Mouse (Mus musculus): ENCODE measurements around the gene Exoc6b. TPM values are rescaled to one million over a fixed set of nuclear protein-coding genes. Genes with fewer than 3 reads are reported as not detected.
A peak's percentile ranks its signal among the peaks of the same experiment; 100 is the strongest.
"Not testable (repeated sequence)": the region's sequence is repeated elsewhere in the genome, so short reads cannot be mapped to it uniquely, and the experiment has no call there.

Exoc6b gene
- polyA plus RNA-seq (2015; fragmentation: Nextera tagmentation; extraction: Ambion mirVana): 62.0 and 66.1 TPM in 2 replicates

DNA sequence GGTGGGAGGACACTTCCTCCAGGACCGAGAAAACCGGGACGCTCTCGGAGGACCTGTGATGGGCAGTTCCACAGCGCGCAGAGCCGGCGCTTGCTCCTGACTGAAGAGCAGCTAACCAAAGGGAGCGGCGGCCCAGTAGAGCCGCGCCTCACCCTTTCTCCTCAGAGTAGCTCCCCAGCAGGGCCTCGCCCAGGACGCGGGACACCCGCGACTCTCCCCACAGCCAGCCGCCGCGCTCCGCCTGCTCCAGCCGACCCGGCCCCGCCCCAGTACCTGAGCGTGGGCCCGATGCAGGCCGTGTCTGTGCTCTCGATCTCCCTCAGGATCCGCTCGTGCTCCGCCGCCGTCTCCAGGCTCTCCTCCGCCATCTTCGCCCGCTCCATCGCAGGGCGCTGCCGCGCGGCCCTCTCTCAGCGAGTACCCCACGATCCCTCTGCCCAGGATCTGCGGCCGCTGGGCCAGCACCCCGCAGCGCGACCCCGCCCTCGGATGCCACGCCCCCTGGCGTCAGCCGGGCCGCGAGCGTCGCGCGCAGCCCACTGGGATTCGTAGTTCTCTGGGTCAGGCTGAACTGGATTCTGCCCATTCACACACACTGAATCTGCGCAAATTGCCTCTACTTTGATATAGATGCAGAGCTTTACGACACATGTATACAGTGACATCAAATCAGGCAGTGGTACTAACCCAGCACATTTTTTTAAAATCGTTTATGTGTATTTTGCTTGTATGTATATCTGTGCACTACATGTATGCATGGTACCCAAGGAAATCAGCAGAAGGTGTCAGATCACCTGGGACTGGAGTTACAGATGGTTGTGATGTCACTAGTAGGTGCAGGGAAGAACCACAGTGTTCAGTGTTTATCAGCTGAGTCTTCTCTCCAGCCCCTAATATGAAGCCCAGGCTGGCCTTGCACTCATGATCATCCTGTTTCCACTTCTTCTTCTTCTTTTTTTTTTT, at the start of gene Exoc6b:
Exoc6b (minus strand) TSS at position 491 of the 963 bp plus-strand sequence.
- peak; percentile 95 for ATAC-seq
- Histone ChIP-seq H3K4me3 (replicated peaks; ENCODE audit: low read length) (peak within 1 kb of the TSS; percentile 96), H3K27ac (ENCODE audit: low read length) (peak within 1 kb of the TSS; percentile 84), H3K9me3 (ENCODE audit: control insufficient read depth, low read length) (no peaks in the 10 kb centered on the region), H3K36me3 (ENCODE audit: control insufficient read depth, insufficient read depth) (no peaks in the 10 kb centered on the region), H3K4me1 (replicated peaks; ENCODE audit: control insufficient read depth, insufficient read depth, low read length) (peaks cover 18% of the 10 kb centered on the region), H3K9ac (replicated peaks; ENCODE audit: low read depth, low read length) (peak within 1 kb of the TSS; percentile 95), H3K4me2 (ENCODE audit: low read length) (peak within 1 kb of the TSS; percentile 73), H3K27me3 (replicated peaks; ENCODE audit: control insufficient read depth, insufficient read depth, low read length) (no peaks in the 10 kb centered on the region)
- WGBS: under 1% methylated on average over 59 of the region's 63 CpGs

DNA sequence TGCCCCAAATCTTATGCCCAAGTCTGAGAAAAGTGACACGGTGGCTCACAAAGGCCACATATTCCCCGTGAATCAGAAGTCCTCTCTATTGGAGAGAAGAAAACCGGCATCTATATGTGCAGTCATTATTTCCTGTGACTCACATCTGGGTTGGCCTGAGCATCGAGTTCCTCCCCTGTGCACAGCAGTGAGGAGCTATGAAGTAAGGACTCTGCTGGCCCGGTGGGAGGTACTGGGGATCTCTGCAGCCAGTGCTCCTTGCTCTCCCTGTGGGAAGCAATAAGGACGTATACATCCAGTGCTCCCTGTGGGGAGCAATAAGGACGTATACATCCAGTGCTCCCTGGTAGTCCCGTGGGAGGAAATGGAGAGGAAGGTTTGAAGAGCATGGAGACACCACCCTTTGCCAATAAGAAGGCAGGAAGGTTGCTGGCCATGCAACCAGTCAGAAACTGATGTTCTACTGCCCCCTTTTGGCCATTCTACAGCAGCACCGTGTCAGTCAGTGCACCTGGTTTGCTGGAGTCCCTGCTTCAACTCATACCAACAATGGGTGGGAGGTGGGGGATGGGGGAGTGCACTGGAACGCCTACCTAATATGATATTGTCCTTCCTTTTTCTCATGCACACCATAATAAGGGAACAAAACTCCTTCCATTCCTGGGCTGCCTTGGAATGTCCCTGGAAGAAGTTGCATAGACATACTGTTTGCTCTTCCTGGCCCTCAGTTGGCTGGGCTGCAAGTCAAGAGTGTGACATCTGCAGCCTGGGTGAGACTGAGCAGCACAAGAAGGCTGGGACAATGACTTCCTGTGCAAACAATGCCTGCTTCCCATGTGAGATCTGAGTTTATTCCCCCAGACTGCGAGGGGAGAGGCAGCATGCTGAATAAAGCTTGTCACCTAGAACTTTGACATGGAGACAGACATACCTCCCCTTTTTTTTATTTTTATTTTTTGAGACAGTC, 48.5 kb upstream of the Exoc6b start:
- not testable (repeated sequence) for ATAC-seq; H3K9ac ChIP-seq (replicated peaks; ENCODE audit: low read depth, low read length); H3K27me3 ChIP-seq (replicated peaks; ENCODE audit: control insufficient read depth, insufficient read depth, low read length); H3K4me3 ChIP-seq (replicated peaks; ENCODE audit: low read length); H3K27ac ChIP-seq (ENCODE audit: low read length); H3K4me2 ChIP-seq (ENCODE audit: low read length); H3K9me3 ChIP-seq (ENCODE audit: control insufficient read depth, low read length); H3K36me3 ChIP-seq (ENCODE audit: control insufficient read depth, insufficient read depth); H3K4me1 ChIP-seq (replicated peaks; ENCODE audit: control insufficient read depth, insufficient read depth, low read length)
- WGBS: 44% methylated on average over 8 of the region's 11 CpGs

DNA sequence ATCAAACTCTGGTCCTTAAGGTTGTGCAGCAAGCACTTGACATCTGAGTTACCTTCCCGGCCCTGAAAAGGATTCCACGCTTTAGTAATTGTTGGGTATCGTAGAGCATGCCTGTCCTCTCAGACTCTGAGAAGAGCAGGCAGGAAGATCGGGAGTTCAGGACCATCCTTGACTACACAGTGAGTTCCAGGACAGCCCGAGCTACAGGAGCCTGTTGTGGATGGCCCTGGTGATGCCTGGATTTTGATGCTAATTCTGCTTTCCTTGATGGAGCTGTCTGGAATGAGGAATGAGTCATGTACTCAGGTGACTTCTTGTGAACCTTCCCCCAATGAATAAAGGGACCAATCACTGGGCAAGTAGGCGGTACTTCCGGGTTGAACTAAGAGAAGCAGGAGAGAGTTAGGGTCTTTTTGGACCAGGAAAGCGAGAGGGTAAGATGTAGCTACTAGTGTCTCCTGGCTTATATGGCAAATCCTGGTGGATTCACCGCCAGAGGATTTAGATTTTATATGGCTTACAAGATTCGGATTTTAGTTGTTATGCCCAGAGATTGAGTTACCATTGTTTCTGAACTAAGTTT, 35.8 kb upstream of the Exoc6b start:
- no peaks in the 10 kb centered on the region for H3K27me3 ChIP-seq (replicated peaks; ENCODE audit: control insufficient read depth, insufficient read depth, low read length)
- no peaks in the 10 kb centered on the region for H3K4me1 ChIP-seq (replicated peaks; ENCODE audit: control insufficient read depth, insufficient read depth, low read length)
- no peaks in the 10 kb centered on the region for H3K36me3 ChIP-seq (ENCODE audit: control insufficient read depth, insufficient read depth)
- no peak overlapping the region for H3K27ac ChIP-seq (ENCODE audit: low read length)
- no peaks in the 10 kb centered on the region for H3K9me3 ChIP-seq (ENCODE audit: control insufficient read depth, low read length)
- ATAC-seq: no peak
- no peak overlapping the region for H3K4me3 ChIP-seq (replicated peaks; ENCODE audit: low read length)
- H3K4me2 ChIP-seq (ENCODE audit: low read length): no peak overlapping the region
- no peak overlapping the region for H3K9ac ChIP-seq (replicated peaks; ENCODE audit: low read depth, low read length)
- WGBS: 87% methylated on average over 10 of the region's 10 CpGs

DNA sequence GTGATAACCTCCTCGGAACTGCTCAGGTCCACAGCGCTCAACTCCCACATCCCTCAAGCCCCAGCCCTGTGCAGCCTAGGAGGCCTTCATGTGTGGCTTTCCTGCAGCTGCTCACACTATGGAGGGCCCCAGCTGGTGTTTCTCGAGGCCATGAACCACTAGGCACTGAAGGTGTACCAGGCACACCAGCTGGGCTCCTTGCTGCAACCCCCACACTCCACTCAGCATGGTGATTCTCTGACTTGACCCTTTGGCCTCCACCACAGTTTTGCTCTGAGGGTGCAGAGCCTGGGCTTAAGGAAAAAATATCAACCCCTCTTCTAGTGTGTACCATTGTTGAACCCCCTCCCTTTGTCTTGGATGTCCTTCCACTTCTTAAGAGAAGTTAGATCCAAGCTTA, 34.0 kb upstream of the Exoc6b start:
- no peak for ATAC-seq
- H3K4me3 ChIP-seq (replicated peaks; ENCODE audit: low read length): no peak overlapping the region
- no peaks in the 10 kb centered on the region for H3K4me1 ChIP-seq (replicated peaks; ENCODE audit: control insufficient read depth, insufficient read depth, low read length)
- no peaks in the 10 kb centered on the region for H3K36me3 ChIP-seq (ENCODE audit: control insufficient read depth, insufficient read depth)
- H3K27me3 ChIP-seq (replicated peaks; ENCODE audit: control insufficient read depth, insufficient read depth, low read length): no peaks in the 10 kb centered on the region
- H3K9ac ChIP-seq (replicated peaks; ENCODE audit: low read depth, low read length): no peak overlapping the region
- 86% methylated on average over 3 of the region's 3 CpGs for WGBS
- H3K27ac ChIP-seq (ENCODE audit: low read length): no peak overlapping the region
- no peak overlapping the region for H3K4me2 ChIP-seq (ENCODE audit: low read length)
- no peaks in the 10 kb centered on the region for H3K9me3 ChIP-seq (ENCODE audit: control insufficient read depth, low read length)

DNA sequence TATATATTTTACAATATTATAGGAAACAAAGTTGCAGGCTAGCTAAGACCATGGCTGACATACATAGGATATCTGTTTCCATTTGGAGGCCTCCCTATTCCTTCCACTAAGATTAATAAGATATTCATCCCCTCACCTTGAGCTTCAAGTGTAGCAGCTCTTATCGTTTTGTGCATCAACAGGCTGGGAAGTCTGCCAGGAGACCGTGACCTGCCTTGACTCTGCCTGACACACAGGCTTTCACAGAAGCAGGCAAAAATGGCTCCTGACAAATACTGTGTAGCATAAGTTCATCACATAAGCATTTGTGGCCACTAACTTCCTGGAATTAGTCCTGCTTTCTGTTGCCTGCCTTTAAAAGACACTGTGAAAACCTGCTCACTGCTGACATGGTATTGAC, 27.1 kb upstream of the Exoc6b start:
- no peak overlapping the region for H3K4me2 ChIP-seq (ENCODE audit: low read length)

DNA sequence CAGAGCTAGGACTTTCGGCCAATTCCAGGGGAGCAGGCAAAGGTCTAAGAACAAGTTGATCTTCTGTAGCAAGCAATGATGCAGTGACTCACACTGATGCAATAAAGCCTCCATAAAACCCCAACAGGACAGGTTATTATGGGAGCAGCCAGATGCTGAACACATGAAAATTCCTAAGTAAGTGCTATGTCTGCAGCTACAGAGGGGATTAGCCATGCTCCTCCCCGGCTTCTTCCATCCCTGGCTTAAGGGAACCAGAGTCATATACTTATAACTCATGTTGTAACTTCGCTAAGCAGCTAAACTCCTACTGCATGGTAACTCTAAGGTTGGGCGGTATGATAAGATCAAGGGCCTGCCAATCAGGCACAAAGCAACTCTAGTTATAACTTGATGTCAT, 18.1 kb upstream of the Exoc6b start:
- H3K4me3 ChIP-seq (replicated peaks; ENCODE audit: low read length): no peak overlapping the region
- H3K4me1 ChIP-seq (replicated peaks; ENCODE audit: control insufficient read depth, insufficient read depth, low read length): no peaks in the 10 kb centered on the region
- H3K27ac ChIP-seq (ENCODE audit: low read length): no peak overlapping the region
- H3K27me3 ChIP-seq (replicated peaks; ENCODE audit: control insufficient read depth, insufficient read depth, low read length): no peaks in the 10 kb centered on the region
- no peak overlapping the region for H3K9ac ChIP-seq (replicated peaks; ENCODE audit: low read depth, low read length)
- H3K4me2 ChIP-seq (ENCODE audit: low read length): no peak overlapping the region
- H3K9me3 ChIP-seq (ENCODE audit: control insufficient read depth, low read length): no peaks in the 10 kb centered on the region
- no peaks in the 10 kb centered on the region for H3K36me3 ChIP-seq (ENCODE audit: control insufficient read depth, insufficient read depth)
- 83% methylated on average over 4 of the region's 4 CpGs for WGBS
- ATAC-seq: no peak

More for the DNA sequence above, 27.1 kb upstream of the Exoc6b start:
- H3K9ac ChIP-seq (replicated peaks; ENCODE audit: low read depth, low read length): no peak overlapping the region
- no peaks in the 10 kb centered on the region for H3K36me3 ChIP-seq (ENCODE audit: control insufficient read depth, insufficient read depth)
- H3K9me3 ChIP-seq (ENCODE audit: control insufficient read depth, low read length): no peaks in the 10 kb centered on the region
- H3K4me1 ChIP-seq (replicated peaks; ENCODE audit: control insufficient read depth, insufficient read depth, low read length): no peaks in the 10 kb centered on the region
- no peaks in the 10 kb centered on the region for H3K27me3 ChIP-seq (replicated peaks; ENCODE audit: control insufficient read depth, insufficient read depth, low read length)
- no peak overlapping the region for H3K4me3 ChIP-seq (replicated peaks; ENCODE audit: low read length)
- WGBS: 71% methylated on average over 2 of the region's 2 CpGs
- no peak for ATAC-seq
- H3K27ac ChIP-seq (ENCODE audit: low read length): no peak overlapping the region

DNA sequence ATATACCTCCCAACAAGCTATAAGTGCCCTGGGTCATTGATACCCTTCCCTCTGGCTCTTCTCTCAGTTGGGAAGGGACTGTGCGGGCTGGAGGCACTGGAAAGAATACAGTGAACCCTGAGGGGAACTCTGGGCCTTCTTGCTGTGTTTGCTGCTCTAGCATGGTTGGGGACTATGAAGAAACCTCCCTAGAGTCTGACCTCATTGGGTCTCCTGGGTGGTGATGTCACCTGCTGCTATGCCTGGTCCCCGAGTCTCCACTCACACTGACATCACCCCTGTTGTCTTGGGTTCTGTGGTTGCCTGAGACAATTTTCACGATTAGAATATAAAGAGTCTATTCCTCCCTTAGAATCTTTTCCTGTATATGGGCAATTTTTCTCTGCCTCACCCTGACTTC, 17.3 kb upstream of the Exoc6b start:
- H3K27me3 ChIP-seq (replicated peaks; ENCODE audit: control insufficient read depth, insufficient read depth, low read length): no peaks in the 10 kb centered on the region
- H3K4me2 ChIP-seq (ENCODE audit: low read length): no peak overlapping the region
- H3K27ac ChIP-seq (ENCODE audit: low read length): no peak overlapping the region
- H3K9ac ChIP-seq (replicated peaks; ENCODE audit: low read depth, low read length): no peak overlapping the region
- H3K4me3 ChIP-seq (replicated peaks; ENCODE audit: low read length): no peak overlapping the region
- no peaks in the 10 kb centered on the region for H3K9me3 ChIP-seq (ENCODE audit: control insufficient read depth, low read length)
- 77% methylated on average over 3 of the region's 3 CpGs for WGBS
- ATAC-seq: no peak
- H3K36me3 ChIP-seq (ENCODE audit: control insufficient read depth, insufficient read depth): no peaks in the 10 kb centered on the region
- H3K4me1 ChIP-seq (replicated peaks; ENCODE audit: control insufficient read depth, insufficient read depth, low read length): no peaks in the 10 kb centered on the region

DNA sequence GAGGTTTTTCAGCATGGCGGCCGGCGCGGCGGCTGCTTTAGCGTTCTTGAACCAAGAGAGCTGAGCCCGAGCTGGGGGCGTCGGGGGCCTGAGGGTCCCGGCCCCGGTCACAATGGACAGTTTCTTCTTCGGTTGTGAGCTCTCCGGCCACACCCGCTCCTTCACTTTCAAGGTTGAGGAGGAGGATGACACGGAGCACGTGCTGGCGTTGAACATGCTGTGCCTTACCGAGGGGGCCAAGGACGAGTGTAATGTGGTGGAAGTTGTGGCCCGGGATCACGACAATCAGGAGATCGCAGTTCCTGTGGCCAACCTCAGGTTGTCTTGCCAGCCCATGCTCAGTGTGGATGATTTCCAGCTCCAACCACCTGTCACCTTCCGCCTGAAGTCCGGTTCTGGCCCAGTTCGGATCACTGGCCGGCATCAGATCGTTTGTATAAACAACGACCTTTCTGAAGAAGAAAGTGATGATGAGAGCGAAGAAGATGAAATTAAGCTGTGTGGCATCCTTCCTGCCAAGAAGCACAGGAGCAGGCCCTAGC, 6.9 kb upstream of the Exoc6b start:
- not testable (repeated sequence) for H3K36me3 ChIP-seq (ENCODE audit: control insufficient read depth, insufficient read depth); H3K9me3 ChIP-seq (ENCODE audit: control insufficient read depth, low read length); ATAC-seq; H3K9ac ChIP-seq (replicated peaks; ENCODE audit: low read depth, low read length); H3K4me1 ChIP-seq (replicated peaks; ENCODE audit: control insufficient read depth, insufficient read depth, low read length); H3K4me2 ChIP-seq (ENCODE audit: low read length); H3K27ac ChIP-seq (ENCODE audit: low read length); H3K4me3 ChIP-seq (replicated peaks; ENCODE audit: low read length); H3K27me3 ChIP-seq (replicated peaks; ENCODE audit: control insufficient read depth, insufficient read depth, low read length)
- WGBS: 82% methylated on average over 29 of the region's 29 CpGs

All from forebrain, embryonic 16.5 days (tissue).